Mouse (Mus musculus) megakaryocyte-erythroid progenitor cell, adult 5-6 weeks (primary cell): ENCODE data around the gene Plekhf1. TPM values are rescaled to one million over a fixed set of nuclear protein-coding genes. Genes with fewer than 3 reads are reported as not detected.

Experiments used
- ATAC-seq: replicated peaks from 2 replicates; pipeline ENCODE4 v1.8.0; 2016; ENCODE audit warnings: mild to moderate bottlenecking, inconsistent platforms; ENCODE audit not compliant: severe bottlenecking, poor library complexity, low FRiP score, low TSS enrichment
- total RNA-seq, 2 experiments: library from RNA; stranded (forward) in 1 of 2; stranded (reverse) in 1 of 2; fragments of 200-1000, 215-1000 nt in 1 of 2; fragments of >200 nt in 1 of 2; fragmentation: Nextera tagmentation in 1 of 2; gene quantifications; 2 replicates each; pipeline ENCODE4 v1.2.3; 2014 to 2017

The Plekhf1 gene
- 1.0 TPM in 1 of 2 replicates, not detected in the other for total RNA-seq (2014; fragmentation: Nextera tagmentation)
- total RNA-seq (2017) = 0.38 and 0.42 TPM in 2 replicates

- ATAC-seq = peak; percentile 96
Measured at GRCm38 (mm10) chr7:38227900-38228298, at the start of gene Plekhf1. Gene Plekhf1, minus strand, starts transcription at chr7:38228016.

DNA sequence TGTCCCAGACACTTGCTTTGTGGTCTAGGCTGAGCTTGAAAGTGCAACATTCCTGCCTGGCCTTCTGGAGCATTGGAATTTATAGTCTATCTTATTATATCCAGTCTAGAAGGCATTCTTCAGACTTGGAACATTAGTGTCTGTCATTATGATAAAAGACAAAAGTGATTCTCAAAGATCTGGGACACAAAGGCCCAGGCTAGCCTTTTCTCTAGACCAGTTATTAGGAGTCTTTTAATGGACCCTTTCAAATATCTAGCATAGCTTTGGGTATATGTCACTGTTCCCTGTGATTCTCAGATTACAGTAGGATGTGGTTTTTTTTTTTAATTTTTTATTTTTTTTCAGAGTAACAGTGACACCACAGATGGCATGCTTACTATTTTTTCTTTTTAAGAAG is 44.7 kb upstream of the Plekhf1 start:
- ATAC-seq = no peak

- peak; percentile 45 for ATAC-seq
Measured at GRCm38 (mm10) chr7:38271859-38272258, 44.0 kb upstream of the Plekhf1 start.

GRCm38 (mm10) chr7:38271511-38271811 is 43.6 kb upstream of the Plekhf1 start:
- ATAC-seq = no peak

DNA sequence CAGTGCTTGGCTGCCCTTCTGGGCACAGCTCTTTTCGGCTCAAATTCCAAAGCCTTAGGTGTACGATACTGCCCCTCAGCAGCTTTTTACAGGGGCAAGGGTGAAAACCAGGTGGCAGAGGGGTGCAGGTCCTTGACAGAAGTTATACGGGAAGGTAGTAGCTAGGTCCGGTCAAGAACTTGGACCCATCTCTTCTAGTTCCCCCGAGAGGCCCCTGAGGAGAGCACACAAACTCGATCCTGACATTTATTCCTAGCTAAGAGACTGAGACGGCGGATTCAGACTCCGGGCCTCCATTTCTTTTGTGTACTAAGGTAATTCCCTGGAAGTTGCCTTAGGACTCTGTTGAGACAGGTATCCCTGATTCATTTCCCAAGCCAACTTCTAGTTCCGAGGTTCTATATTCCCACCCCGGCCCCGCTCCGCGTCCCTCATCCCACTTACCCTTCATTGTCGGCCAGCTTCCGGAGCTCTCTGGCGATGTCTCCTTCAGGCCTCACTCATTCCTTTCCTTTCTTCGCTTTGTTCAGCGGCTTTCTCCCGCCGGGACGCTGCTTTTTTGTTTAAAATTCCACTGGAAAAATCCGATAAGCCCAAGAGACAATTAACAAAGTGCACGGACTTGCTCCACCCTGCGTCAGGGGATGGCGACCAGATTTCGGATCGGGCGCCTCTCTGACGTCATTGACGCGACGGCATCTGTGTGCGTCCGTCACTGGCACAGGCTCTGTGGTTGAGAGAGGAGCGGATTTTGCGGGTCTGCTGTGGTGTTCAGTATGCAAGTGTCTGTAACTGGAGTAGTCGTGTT is 43.1 kb upstream of the Plekhf1 start, which contains the start of gene Pop4:
TSS of gene Pop4 (minus strand) at position 721 of the 808 bp plus-strand sequence.
- ATAC-seq = peak; percentile 96

DNA sequence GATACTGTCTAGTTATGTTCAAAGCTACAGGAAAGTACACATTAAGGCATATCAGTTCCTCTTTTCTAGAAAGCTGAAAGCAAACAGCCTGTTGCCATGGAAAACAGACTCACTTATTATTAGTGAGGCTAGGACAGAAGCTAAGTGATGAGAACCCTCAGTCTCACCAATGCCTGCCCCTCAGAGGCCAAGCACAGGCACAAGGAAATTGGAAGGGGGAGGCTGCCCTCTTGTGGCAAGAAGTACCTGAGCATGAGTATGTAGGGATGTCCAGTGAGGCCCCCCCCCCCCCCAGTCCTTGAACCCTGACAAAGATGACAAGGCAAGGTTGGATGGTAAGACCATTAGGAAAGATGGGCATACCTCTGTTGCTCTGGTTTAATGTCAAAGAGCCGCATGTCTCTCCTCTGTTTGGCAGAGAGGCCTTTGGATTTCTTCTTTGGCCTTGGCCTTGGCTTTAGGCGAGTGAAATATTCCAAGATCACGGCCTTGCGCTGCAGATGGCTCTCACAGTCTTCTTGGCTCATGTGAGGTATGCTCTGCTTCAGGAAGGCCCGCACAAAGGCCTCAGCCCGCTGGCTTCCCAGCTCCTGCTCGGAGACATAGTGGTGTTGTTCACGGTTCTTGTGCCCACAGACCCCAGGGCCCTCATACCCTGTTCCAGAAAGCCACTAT is 39.3 kb upstream of the Plekhf1 start:
- no peak for ATAC-seq

DNA sequence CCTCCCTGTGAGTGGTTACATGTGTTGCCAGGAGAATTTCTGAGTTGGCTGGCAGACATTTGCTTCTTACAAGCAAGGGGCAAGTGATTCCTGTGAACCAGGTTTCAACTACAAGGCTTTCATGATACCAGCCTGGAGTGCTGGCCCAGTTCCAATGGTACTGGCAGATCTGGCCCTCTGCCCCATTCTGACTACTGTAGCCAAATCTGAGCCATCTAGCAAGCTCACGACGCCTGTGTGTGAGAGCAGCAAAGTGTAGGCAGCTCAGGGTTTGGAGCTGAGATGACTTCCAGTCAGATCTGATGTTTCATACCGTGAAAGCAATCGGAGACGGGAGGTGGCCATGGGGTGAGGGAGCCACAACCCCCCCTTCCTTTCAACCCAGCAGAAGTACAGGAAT is 34.6 kb upstream of the Plekhf1 start:
- ATAC-seq = no peak

DNA sequence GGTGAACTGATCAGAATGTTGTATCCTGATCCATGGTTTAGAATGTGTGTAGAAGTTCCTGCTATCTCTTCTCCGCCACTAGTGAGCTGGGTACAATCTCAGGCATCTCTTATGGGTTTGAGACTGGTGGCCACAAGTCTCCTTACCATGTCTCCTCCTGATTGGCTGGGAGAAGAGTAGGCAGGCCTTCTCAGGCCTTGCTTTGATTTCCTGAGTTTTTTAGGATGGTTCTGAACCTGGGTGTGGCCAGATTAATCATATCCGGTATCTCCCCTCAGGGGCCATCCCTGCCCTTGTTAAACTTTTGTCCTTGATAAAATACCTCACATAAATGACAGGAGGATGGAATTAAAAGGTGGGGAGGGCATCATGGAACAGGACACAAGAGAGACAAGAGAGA is 31.8 kb upstream of the Plekhf1 start:
- no peak for ATAC-seq

DNA sequence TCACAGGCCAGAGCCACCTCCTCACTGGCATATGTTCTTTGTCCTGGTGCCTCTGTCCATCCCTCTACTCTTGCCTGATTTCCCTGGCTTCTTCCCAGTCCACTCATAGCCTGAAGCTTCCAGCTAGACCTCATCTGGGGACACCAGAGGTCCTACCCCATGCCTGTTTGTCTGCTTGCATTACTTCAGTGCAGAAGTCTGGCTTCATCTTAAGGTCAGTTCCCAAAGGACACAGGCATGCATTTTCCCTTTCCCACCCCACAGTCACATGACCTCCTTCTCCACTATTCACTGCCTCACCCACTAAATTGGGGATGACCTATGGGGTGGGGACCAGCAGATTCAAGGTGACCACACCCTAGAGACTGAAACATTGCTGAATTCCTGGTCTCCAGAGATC is 25.6 kb upstream of the Plekhf1 start:
- ATAC-seq = no peak

- no peak for ATAC-seq
Measured at GRCm38 (mm10) chr7:38251494-38252216, 23.8 kb upstream of the Plekhf1 start.

- no peak for ATAC-seq
Measured at GRCm38 (mm10) chr7:38242417-38242816, 14.6 kb upstream of the Plekhf1 start.

DNA sequence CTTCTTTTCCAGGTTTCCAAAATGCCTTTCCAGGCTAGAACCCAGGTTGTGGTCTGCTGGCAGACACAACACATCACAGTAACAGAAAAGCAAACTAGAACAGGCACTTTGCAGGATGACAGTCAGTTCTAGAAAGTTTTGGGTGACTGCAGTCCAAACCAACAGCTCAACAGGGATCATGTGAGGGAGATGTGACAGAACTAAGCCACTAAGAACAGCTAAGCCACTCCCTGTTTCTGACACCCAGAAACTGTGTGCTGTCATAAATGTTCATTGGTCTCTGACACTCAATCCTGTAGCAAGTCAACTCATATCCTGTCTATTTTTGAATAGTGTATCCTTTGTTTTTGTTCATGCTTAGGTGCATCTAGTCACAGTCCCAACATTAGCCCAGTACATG is 9.3 kb upstream of the Plekhf1 start:
- ATAC-seq = no peak

GRCm38 (mm10) chr7:38236400-38237105 is 8.7 kb upstream of the Plekhf1 start:
- no peak for ATAC-seq

DNA sequence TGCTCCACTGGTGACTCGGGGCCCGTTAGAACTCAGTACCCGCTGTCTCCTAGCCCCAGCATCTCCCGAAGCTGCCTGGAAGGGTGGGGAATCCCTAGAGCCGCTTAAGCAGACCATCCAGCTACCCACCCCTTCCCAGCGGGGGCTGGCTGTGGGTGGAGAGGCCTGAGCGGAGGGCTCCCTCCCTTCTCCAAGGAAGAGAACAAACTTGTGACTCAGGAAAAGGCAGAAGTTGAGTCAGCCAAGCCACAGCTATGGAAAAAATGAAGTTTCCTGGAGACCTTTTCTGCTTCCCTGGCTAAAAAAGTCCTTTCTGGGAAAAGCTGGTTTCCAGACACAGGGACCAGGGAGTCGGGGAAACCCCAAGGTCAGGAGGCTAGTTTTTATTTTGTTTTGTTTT is 2.5 kb upstream of the Plekhf1 start:
- no peak for ATAC-seq

DNA sequence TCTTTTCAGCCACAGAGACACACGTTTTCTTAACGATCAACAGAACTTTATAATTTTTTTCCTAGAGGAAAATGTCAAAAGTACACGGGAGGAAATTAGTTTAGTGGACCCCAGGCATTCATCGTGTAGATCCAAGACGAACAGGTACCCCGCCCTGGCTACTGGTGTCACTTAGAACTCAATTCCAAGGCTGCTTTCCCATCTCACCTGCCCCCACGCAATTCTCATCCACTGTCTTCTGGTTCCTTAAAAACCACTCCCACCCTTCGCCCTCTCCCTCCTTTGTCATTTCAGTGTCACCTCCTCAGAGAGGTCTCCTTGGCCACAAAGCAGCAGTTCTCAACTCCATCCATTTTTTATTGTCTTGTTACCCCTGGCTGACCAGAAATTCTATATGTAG is 513 bp upstream of the Plekhf1 start:
- ATAC-seq = no peak

DNA sequence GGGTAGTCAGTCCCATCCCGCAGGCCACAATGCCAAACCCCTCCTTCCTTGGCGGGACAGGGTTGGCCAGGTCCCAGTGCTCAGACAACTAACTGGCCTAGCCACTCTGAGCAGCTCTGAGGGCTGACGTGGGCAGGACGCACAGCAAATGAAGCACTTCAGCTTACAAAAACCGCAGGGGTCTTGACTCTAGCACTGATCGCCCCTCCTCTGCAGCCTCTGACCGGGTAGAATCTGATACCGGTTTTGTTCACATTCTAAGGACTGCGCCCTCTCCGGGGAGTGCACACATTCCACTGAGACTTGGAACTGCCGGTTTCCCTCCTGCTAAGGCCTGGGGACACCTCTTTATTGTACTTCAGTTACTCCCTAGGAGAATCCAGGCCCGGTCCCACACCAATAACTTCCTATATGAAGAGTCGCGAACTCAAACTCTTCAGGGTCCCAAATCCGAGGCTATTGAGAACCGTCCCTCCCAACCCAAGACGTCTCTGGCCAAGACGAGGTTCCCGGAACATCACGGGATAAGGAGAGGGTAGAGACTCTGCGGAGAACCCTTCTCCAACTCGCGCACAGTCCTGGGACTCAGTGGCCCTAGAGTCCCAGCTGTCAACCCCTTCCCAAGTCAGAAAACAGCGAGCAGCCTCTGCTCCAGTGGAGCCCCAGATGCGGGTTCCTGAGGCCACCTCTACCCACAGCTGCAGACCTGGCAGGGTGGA is 476 bp downstream of the Plekhf1 start:
- peak; percentile 68 for ATAC-seq

DNA sequence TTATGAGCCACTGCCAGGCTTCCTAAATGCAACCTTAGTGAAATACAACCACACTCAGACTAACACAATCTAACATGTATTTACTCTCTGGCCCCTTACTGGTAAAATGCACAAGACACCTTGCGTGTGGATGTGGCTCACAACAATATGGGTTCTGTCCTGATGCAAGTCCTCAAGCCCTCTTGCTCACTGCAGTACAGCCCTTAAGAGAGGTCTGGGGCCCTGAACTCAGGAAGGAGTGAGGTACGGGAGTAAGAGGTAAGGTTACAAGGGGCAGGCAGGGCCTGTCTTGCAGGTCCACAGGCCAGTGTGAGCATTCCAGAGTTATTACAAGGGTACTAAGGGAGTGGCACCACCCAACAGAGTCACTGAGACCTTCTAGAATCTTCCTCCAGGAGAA is 1.6 kb downstream of the Plekhf1 start:
- ATAC-seq = no peak

DNA sequence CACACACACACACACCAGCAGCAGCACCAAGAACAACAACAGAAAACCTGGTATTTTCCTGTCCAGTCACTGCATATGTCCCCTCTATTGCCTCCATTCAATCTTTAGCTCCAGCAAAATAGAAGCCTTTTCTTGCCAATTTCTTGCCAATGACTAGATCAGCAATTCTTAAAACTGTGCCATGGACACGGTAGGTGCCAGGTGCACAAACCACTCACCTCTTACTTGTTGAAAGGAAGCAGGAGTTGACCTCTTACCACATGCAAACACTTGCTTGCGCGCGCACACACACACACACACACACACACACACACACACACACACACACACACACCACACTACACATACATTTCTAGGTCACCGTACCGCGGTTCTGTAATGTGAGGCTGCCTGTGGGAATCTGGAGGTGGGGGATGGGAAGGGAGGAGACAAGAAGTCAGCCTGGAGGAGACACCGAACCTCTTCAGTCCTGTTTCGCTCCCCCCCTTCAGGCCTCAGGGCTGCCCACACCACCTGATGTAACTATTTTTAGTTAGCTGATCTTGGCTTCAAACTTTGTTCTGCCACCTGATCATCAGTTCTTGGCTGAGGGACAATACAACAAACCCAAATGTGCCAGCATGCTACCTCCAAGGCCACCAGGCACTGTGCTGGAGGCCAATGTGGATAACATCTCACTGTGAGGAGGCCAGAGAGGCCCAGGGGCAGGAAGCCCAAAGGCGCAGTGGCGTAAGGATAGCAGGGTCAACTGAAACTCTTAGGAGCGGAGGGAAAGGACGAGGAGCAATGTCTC is 3.0 kb downstream of the Plekhf1 start:
- ATAC-seq = no peak
